Comparison of ENCODE assay signal across 8 mouse cellular contexts in the genomic region with DNA sequence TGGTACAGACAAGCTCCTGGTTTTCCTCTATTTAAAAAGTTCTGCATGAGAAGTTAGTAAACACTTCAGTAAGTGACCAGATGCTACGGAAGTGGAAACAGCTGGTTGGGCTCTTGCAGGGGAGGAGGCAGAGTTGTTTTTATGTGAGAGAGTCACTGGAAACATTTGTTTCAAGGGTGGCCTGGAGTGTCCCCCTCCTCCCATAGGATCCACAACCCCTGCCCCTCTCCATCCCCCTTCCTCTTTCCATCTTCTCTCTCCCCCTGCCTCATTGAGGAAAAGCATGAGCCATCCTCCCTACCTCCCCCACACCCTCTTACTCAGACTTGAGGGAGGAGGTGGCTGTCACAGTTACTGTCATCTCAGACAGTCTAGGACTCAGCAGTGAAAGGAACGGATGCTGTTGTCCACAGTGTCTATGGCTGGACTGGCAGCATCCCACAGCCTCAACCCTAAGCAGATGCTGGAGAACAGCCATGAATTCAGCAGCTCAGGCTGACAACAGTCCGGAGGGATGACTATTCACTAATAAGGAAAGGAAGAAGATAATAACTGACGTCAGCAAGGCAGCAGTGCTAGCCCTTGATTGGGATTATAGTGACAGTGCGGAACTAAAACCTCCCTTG.
A peak's percentile ranks its signal among the peaks of the same experiment; 100 is the strongest.
DNase-seq lines count a peak whose midpoint lies in the region; ATAC-seq lines count a peak whose summit lies in the region.

No protein-coding gene starts in this region.

- no peaks in the 10 kb centered on the region for H3K36me3 ChIP-seq in heart, embryonic 16.5 days (ENCODE audit: control insufficient read depth, insufficient read depth)
- H3K36me3 ChIP-seq in limb, embryonic 10.5 days: no peaks in the 10 kb centered on the region
- no peaks in the 10 kb centered on the region for H3K36me3 ChIP-seq in stomach, embryonic 15.5 days

- no peaks in the 10 kb centered on the region for H3K9me3 ChIP-seq in heart, embryonic 16.5 days (replicated peaks; ENCODE audit: control insufficient read depth, low read length)
- no peaks in the 10 kb centered on the region for H3K9me3 ChIP-seq in limb, embryonic 10.5 days (replicated peaks)
- no peaks in the 10 kb centered on the region for H3K9me3 ChIP-seq in stomach, embryonic 15.5 days

- no peaks in the 10 kb centered on the region for H3K27me3 ChIP-seq in heart, embryonic 16.5 days (ENCODE audit: control insufficient read depth, insufficient read depth, low read length)
- H3K27me3 ChIP-seq in limb, embryonic 10.5 days (ENCODE audit: low read depth, poor library complexity, severe bottlenecking): no peaks in the 10 kb centered on the region
- no peaks in the 10 kb centered on the region for H3K27me3 ChIP-seq in stomach, embryonic 15.5 days (replicated peaks)

- peak overlapping the region; percentile 86 for H3K27ac ChIP-seq in heart, embryonic 16.5 days (ENCODE audit: low read length)
- 0 out of 2 replicates have a peak overlapping the region, but pooled peaks have one; percentile 25 for H3K27ac ChIP-seq in limb, embryonic 10.5 days
- peak overlapping the region; percentile 81 for H3K27ac ChIP-seq in stomach, embryonic 15.5 days

- DNase-seq in gastrocnemius, adult 18-20 months (ENCODE audit: low spot score): peak; percentile 22
- no peak for DNase-seq in gastrocnemius, adult 8-10 months (ENCODE audit: low spot score in 2 of 2)
- peak; percentile 48 for DNase-seq in embryo, embryonic 10 days (ENCODE audit: low spot score)
- peak; percentile 47 for DNase-seq in limb, embryonic 10.5 days (ENCODE audit: low spot score)
- DNase-seq in right cerebral cortex, postnatal 10 days (ENCODE audit: low spot score in 2 of 2): no peak
- DNase-seq in layer of hippocampus, postnatal 14 days (ENCODE audit: low spot score in 2 of 2): no peak

- 0 out of 2 replicates have a peak, but pooled peaks cover 2% of the 10 kb centered on the region for H3K4me1 ChIP-seq in heart, embryonic 16.5 days (ENCODE audit: control insufficient read depth, insufficient read depth, low read length)
- H3K4me1 ChIP-seq in limb, embryonic 10.5 days: peaks cover 14% of the 10 kb centered on the region
- 0 out of 2 replicates have a peak, but pooled peaks cover 5% of the 10 kb centered on the region for H3K4me1 ChIP-seq in stomach, embryonic 15.5 days

- H3K4me2 ChIP-seq in heart, embryonic 16.5 days (ENCODE audit: low read depth, low read length): no peak overlapping the region
- H3K4me2 ChIP-seq in stomach, embryonic 15.5 days: no peak overlapping the region

- peak; percentile 82 for ATAC-seq in heart, embryonic 16.5 days (replicated peaks; ENCODE audit: extremely low read depth, insufficient read depth, low FRiP score)
- ATAC-seq in stomach, embryonic 15.5 days (ENCODE audit: insufficient read depth, low FRiP score, low read depth): peak; percentile 78

- no peak overlapping the region for H3K4me3 ChIP-seq in heart, embryonic 16.5 days (ENCODE audit: low read length)
- no peak overlapping the region for H3K4me3 ChIP-seq in limb, embryonic 10.5 days
- no peak overlapping the region for H3K4me3 ChIP-seq in stomach, embryonic 15.5 days (replicated peaks)

- no peak overlapping the region for H3K9ac ChIP-seq in heart, embryonic 16.5 days (ENCODE audit: low read length)
- no peak overlapping the region for H3K9ac ChIP-seq in stomach, embryonic 15.5 days

- WGBS in heart, embryonic 16.5 days: 26% methylated on average over 5 of the region's 5 CpGs
- WGBS in limb, embryonic 10.5 days: 57% methylated on average over 5 of the region's 5 CpGs
- 36% methylated on average over 5 of the region's 5 CpGs for WGBS in stomach, embryonic 15.5 days

Comparison
In these comparisons a context has a peak if more than half of its experiments do, and no peak if none do; other contexts are left out.
1. DNase-seq: peak in gastrocnemius, adult 18-20 months (single experiment), embryo, embryonic 10 days (single experiment) and limb, embryonic 10.5 days (single experiment); none in gastrocnemius, adult 8-10 months (0 of 2), right cerebral cortex, postnatal 10 days (0 of 2) and layer of hippocampus, postnatal 14 days (0 of 2).
2. H3K27ac ChIP-seq: peak in every context shown above with its lines; median percentile 86 in heart, embryonic 16.5 days; 81 in stomach, embryonic 15.5 days; 25 in limb, embryonic 10.5 days.